Mouse (Mus musculus): ENCODE results near the gene Lsm4.

Gene Lsm4

GRCm38 (mm10) chr8:70673079-70673856, at the start of gene Lsm4:
Gene Lsm4, plus strand, starts transcription at chr8:70673248.
- DNase-seq: peak; percentile 98

- no peak for DNase-seq
These were observed 47.9 kb upstream of the Lsm4 start for GRCm38 (mm10) chr8:70625104-70625503.

GRCm38 (mm10) chr8:70627041-70627440, 46.0 kb upstream of the Lsm4 start:
- DNase-seq: no peak

- no peak for DNase-seq
These were observed 44.0 kb upstream of the Lsm4 start for GRCm38 (mm10) chr8:70628986-70629490.

- peak; percentile 90 for DNase-seq
These were observed 43.2 kb upstream of the Lsm4 start for GRCm38 (mm10) chr8:70629574-70630531.

- no peak for DNase-seq
These were observed 42.3 kb upstream of the Lsm4 start for GRCm38 (mm10) chr8:70630532-70631381.

- no peak for DNase-seq
These were observed 41.6 kb upstream of the Lsm4 start for GRCm38 (mm10) chr8:70631436-70631835.

- DNase-seq: no peak
These were observed 40.6 kb upstream of the Lsm4 start, which contains the start of gene Gdf15 for GRCm38 (mm10) chr8:70632346-70632892. Gene Gdf15, minus strand, starts transcription at chr8:70632456.

GRCm38 (mm10) chr8:70634066-70634465, 39.0 kb upstream of the Lsm4 start:
- DNase-seq: no peak

GRCm38 (mm10) chr8:70635527-70635926, 37.5 kb upstream of the Lsm4 start:
- no peak for DNase-seq

- no peak for DNase-seq
These were observed 36.2 kb upstream of the Lsm4 start for GRCm38 (mm10) chr8:70636838-70637237.

GRCm38 (mm10) chr8:70638752-70639151, 34.3 kb upstream of the Lsm4 start:
- no peak for DNase-seq

- DNase-seq: no peak
These were observed 30.0 kb upstream of the Lsm4 start for GRCm38 (mm10) chr8:70643019-70643418.

- DNase-seq: no peak
These were observed 29.0 kb upstream of the Lsm4 start for GRCm38 (mm10) chr8:70644065-70644464.

- no peak for DNase-seq
These were observed 27.4 kb upstream of the Lsm4 start for GRCm38 (mm10) chr8:70645501-70646224.

- no peak for DNase-seq
These were observed 26.7 kb upstream of the Lsm4 start for GRCm38 (mm10) chr8:70646369-70646768.

- no peak for DNase-seq
These were observed 26.3 kb upstream of the Lsm4 start for GRCm38 (mm10) chr8:70646775-70647174.

GRCm38 (mm10) chr8:70647343-70648163, 25.5 kb upstream of the Lsm4 start:
- DNase-seq: no peak

- no peak for DNase-seq
These were observed 24.9 kb upstream of the Lsm4 start for GRCm38 (mm10) chr8:70648164-70648442.

GRCm38 (mm10) chr8:70648921-70649320, 24.1 kb upstream of the Lsm4 start:
- no peak for DNase-seq

GRCm38 (mm10) chr8:70649324-70649723, 23.7 kb upstream of the Lsm4 start:
- no peak for DNase-seq
